Mouse (Mus musculus) urinary bladder, postnatal 0 days (tissue): ENCODE measurements around the gene Rnf182. TPM values are rescaled to one million over a fixed set of nuclear protein-coding genes. Genes with fewer than 3 reads are reported as not detected.

Experiments used
- polyA plus RNA-seq: library from polyadenylated mRNA; unstranded; fragments of >200 nt; fragmentation: Nextera tagmentation; extraction: Ambion mirVana; gene quantifications from 2 replicates; pipeline ENCODE4 v1.2.1, GENCODE M21; 2015

Gene Rnf182
- 0.51 and 1.1 TPM in 2 replicates for polyA plus RNA-seq

DNA sequence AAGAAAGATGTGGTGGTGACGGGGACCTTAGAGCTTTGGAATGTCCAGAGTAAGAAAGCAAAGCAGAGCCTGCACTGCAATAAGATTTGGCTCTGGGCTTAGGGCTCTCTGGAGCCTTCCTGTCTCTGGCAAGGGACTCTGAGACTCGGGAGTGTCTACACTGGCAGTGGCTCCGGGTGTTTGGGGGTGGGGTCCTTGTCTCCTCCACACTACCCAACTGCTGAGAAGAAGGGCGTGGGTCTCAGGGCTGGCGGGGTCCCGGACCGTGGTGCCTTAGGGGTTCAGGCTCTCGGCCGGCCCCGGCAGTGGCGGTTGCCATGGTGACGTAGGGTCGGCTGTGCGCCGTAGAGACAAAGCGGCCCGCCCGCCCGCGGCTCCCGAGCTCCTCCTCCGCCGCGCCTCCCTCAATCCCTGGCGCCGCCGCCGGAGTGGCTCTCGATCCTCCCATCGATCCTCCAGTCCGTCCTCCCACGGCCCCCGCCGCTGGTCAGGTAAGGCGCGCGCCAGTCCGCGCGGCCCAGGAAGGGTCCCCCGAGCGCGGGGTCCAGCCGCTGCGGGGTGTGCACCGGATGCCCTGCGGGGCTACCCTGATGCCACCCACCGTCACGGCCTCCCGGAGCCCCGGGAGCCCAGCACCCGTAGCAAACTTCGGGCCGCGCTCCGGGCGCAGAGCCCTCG, at the start of gene Rnf182:
Rnf182 (plus strand) TSS at position 134 of the 678 bp plus-strand sequence.

Other genes with a start within 250 kb of the Rnf182 start
- gene Nol7, start 217.3 kb upstream of the Rnf182 start, polyA plus RNA-seq = 113 and 135 TPM in 2 replicates
- gene Ranbp9, start 134.4 kb upstream of the Rnf182 start, polyA plus RNA-seq = 4.9 and 6.4 TPM in 2 replicates
- 7.2 and 7.5 TPM in 2 replicates for gene Mcur1, start 55.5 kb upstream of the Rnf182 start, polyA plus RNA-seq
- gene Cd83, start 169.1 kb downstream of the Rnf182 start, polyA plus RNA-seq = 1.6 and 2.7 TPM in 2 replicates